Mouse (Mus musculus) forebrain, embryonic 14.5 days (tissue): ENCODE data around the gene Sytl2. TPM values are rescaled to one million over a fixed set of nuclear protein-coding genes. Genes with fewer than 3 reads are reported as not detected.

Experiments used
- ATAC-seq: fragments of 200-750 bp; cut with Nextera tagmentation; 2 replicates; pipeline ENCODE4 v1.8.0; 2017; ENCODE audit warnings: mild to moderate bottlenecking, moderate library complexity
- DNase-seq: peaks from one replicate; pipeline ENCODE4 v3.0.0-alpha.2; 2015; ENCODE audit warnings: low spot score
- H3K27ac ChIP-seq: fragments of 300-500 bp; sonication (generic); 2 replicates; pipeline ENCODE4 v1.5.1; 2014; ENCODE audit warnings: low read depth, mild to moderate bottlenecking, control low read depth, low read length, moderate library complexity
- H3K27me3 ChIP-seq: fragments of 300-500 bp; sonication (generic); replicated peaks from 2 replicates; pipeline ENCODE4 v1.6.1; 2014; ENCODE audit warnings: low read length, control low read depth, mixed read lengths; ENCODE audit not compliant: control insufficient read depth, insufficient read depth
- H3K36me3 ChIP-seq: fragments of 300-500 bp; sonication (generic); 2 replicates; pipeline ENCODE4 v1.6.1; 2014; ENCODE audit warnings: low read length, control low read depth; ENCODE audit not compliant: control insufficient read depth, insufficient read depth
- H3K4me1 ChIP-seq: fragments of 300-500 bp; sonication (generic); 2 replicates; pipeline ENCODE4 v1.6.1; 2014; ENCODE audit warnings: antibody characterized with exemption, low read length, control low read depth; ENCODE audit not compliant: control insufficient read depth, insufficient read depth
- H3K4me2 ChIP-seq: fragments of 300-500 bp; sonication (generic); 2 replicates; pipeline ENCODE4 v1.6.1; 2014; ENCODE audit warnings: mild to moderate bottlenecking, control low read depth, low read length
- H3K4me3 ChIP-seq: fragments of 300-500 bp; sonication (generic); 2 replicates; pipeline ENCODE4 v1.5.1; 2014; ENCODE audit warnings: low read depth, low read length, control low read depth
- H3K9ac ChIP-seq: fragments of 300-500 bp; sonication (generic); 2 replicates; pipeline ENCODE4 v1.6.1; 2014; ENCODE audit warnings: mild to moderate bottlenecking, low read length, control low read depth, moderate library complexity
- H3K9me3 ChIP-seq: fragments of 300-500 bp; sonication (generic); replicated peaks from 2 replicates; pipeline ENCODE4 v1.6.1; 2016; ENCODE audit warnings: low read length, control low read depth, mixed read lengths; ENCODE audit not compliant: control insufficient read depth
- WGBS: fragments of 180-500 bp; shearing (Covaris S2); extraction: QIAGEN DNeasy Blood & Tissue Kit; methylation state at CpG from one replicate; pipeline ENCODE4 v1.1.7; 2014; 5-methylcytosine and 5-hydroxymethylcytosine counted together
- polyA plus RNA-seq: library from polyadenylated mRNA; unstranded; fragments of >200 nt; fragmentation: Nextera tagmentation; extraction: Ambion mirVana; gene quantifications from 2 replicates; pipeline ENCODE4 v1.2.1, GENCODE M21; 2014

Gene Sytl2
- 1.2 and 1.5 TPM in 2 replicates for polyA plus RNA-seq

GRCm38 (mm10) chr7:90301942-90302646 is at the start of gene Sytl2:
TSS of gene Sytl2 (plus strand) at chr7:90302252.
- Histone ChIP-seq H3K36me3 (no peaks in the 10 kb centered on the region), H3K27me3 (peaks cover 14% of the 10 kb centered on the region; the same call in 1 of the 2 replicates), H3K27ac (no peak within 1 kb of the TSS), H3K9ac (peak within 1 kb of the TSS; percentile 61), H3K4me3 (peak within 1 kb of the TSS; percentile 55), H3K4me1 (0 out of 2 replicates have a peak, but pooled peaks cover 2% of the 10 kb centered on the region), H3K4me2 (peak within 1 kb of the TSS; percentile 95), H3K9me3 (no peaks in the 10 kb centered on the region)
- ATAC-seq (peak; percentile 87), DNase-seq (peak; percentile 57)
- 2% methylated on average over 43 of the region's 43 CpGs for whole genome bisulfite sequencing

DNA sequence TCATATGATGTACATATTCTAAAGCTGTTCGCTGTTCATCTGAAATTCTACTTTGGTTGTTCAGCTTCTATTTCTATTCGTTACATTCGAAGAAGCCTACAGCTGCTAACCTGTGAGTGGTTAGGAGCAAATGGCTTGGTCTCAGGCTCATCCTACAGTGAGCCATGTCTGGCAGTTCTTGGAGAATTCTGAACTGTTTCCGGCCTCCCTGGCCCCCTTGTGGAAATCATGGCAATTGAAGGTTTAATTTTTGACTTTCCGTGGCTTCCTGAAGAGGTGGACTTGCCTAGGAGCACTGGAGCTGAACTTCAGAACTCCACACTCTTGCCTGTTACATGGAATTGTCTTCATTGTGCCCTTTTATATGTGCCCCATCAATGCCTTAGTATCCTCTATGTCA is 49.1 kb upstream of the Sytl2 start:
- Histone ChIP-seq H3K9me3 (no peaks in the 10 kb centered on the region), H3K27me3 (no peaks in the 10 kb centered on the region), H3K27ac (no peak overlapping the region), H3K4me3 (no peak overlapping the region), H3K36me3 (no peaks in the 10 kb centered on the region), H3K4me2 (no peak overlapping the region), H3K4me1 (no peaks in the 10 kb centered on the region), H3K9ac (no peak overlapping the region)
- 76% methylated on average over 5 of the region's 5 CpGs for WGBS
- DNase-seq = no peak
- no peak for ATAC-seq

GRCm38 (mm10) chr7:90258701-90259100 is 43.4 kb upstream of the Sytl2 start:
- H3K4me1 ChIP-seq = peaks cover 3% of the 10 kb centered on the region
- DNase-seq (no peak), ATAC-seq (no peak)
- no peak overlapping the region for H3K27ac ChIP-seq
- no peak overlapping the region for H3K4me3 ChIP-seq
- H3K4me2 ChIP-seq = no peak overlapping the region
- H3K9ac ChIP-seq = no peak overlapping the region
- H3K27me3 ChIP-seq = no peaks in the 10 kb centered on the region
- 90% methylated on average over 2 of the region's 2 CpGs for WGBS
- no peaks in the 10 kb centered on the region for H3K36me3 ChIP-seq
- H3K9me3 ChIP-seq = no peaks in the 10 kb centered on the region

- 89% methylated on average over 2 of the region's 2 CpGs for whole genome bisulfite sequencing
- H3K4me3 ChIP-seq = no peak overlapping the region
- H3K9ac ChIP-seq = no peak overlapping the region
- DNase-seq (no peak), ATAC-seq (no peak)
- no peak overlapping the region for H3K27ac ChIP-seq
- H3K4me1 ChIP-seq = peaks cover 3% of the 10 kb centered on the region
- no peaks in the 10 kb centered on the region for H3K27me3 ChIP-seq
- no peak overlapping the region for H3K4me2 ChIP-seq
- H3K9me3 ChIP-seq = no peaks in the 10 kb centered on the region
- no peaks in the 10 kb centered on the region for H3K36me3 ChIP-seq
Observed at GRCm38 (mm10) chr7:90259899-90260298, 42.2 kb upstream of the Sytl2 start.

DNA sequence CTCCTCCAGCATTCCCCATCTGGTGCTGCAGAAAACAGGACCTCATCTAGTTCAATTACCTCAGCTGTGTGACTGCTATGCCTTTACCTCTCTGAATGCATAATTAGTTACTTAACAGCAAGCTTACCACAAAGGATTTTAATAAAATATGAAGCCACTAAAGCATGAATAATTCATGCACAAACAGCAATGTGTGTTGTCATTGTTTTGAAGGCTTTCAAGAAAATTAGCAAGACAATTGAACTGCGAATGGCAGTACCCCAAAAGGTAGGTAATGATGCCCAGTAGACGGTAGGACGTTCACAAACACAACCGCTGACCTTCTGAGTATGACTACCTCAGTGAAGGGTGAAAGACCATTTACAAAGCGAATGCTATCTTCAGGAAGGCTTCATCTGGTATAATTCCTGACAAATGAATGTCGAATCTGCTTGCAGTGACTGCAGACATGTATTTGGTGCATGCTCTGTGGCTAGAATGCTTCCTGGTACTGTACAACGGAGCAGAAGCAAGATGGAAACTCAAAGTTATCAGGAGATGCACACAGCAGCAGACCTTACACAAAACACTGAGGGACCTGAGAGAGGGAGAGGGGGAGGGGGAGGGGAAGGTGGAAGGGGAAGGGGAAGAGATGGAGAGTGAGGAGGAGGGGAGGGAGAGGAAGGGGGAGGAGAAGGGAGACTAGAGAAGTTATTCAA is 40.0 kb upstream of the Sytl2 start:
- Histone ChIP-seq H3K4me3 (no peak overlapping the region), H3K9me3 (no peaks in the 10 kb centered on the region), H3K27ac (peak overlapping the region; percentile 61), H3K9ac (no peak overlapping the region; the same call in 1 of the 2 replicates), H3K4me1 (peaks cover 3% of the 10 kb centered on the region), H3K4me2 (peak overlapping the region; percentile 14), H3K27me3 (no peaks in the 10 kb centered on the region), H3K36me3 (no peaks in the 10 kb centered on the region)
- peak; percentile 82 for DNase-seq
- ATAC-seq = peak; percentile 84
- WGBS = 13% methylated on average over 7 of the region's 7 CpGs

DNA sequence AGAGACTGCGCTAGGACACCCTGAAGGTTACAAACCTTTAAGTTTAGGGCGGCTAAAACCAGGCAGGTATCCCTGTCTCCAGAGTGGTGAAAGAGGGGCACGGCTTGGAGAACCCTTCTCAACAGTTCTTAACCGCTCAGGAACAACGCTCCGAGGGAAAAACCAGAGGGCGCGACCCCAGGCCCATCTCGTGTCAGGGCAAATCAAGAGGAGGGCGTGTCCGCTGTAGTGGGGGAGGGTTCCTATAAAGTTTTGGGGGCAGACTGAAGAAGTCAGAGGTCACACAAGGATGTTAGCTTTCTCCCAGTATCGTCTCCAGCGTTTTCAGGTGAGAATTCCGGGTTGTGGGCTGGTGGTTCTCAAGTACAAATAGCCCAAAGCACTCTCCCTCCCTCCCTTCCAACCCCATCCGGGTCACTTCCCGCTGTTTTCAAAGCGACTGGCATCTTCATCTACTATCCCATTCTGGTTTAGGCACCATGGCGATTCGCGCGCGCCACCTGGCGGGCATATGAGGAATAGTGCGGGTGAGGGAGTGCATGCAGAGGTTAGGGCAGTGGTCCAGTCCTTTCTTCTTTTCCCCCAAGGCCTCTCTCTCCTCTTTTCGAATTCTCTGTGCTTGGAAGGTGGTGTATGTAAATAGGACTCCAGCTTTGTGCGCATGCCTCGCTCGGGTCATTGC is 36.6 kb upstream of the Sytl2 start, which contains the start of gene Ccdc83:
Ccdc83 (minus strand) TSS at position 489 of the 682 bp plus-strand sequence.
- H3K4me1 ChIP-seq = peaks cover 3% of the 10 kb centered on the region

DNA sequence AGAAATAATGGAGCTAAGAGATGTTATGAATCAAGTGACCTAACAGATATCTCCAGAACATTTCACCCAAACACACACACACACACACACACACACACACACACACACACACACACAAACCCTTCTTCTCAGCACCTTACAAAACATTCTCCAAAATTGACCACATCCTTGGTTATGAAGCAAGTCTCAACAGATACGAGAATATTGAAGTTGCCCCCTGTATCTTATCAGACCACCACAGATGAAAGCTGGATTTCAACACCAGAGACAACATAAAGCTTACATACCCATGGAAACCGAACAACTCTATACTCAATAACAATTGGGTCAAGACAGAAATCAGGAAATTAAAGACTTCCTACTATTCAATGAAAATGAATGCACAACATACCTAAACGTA is 31.9 kb upstream of the Sytl2 start:
- Histone ChIP-seq H3K4me2 (no peak overlapping the region), H3K9ac (no peak overlapping the region), H3K4me1 (no peaks in the 10 kb centered on the region), H3K27me3 (no peaks in the 10 kb centered on the region), H3K9me3 (no peaks in the 10 kb centered on the region), H3K27ac (no peak overlapping the region), H3K36me3 (no peaks in the 10 kb centered on the region), H3K4me3 (no peak overlapping the region)
- WGBS = 87% methylated on average over 3 of the region's 3 CpGs
- DNase-seq = no peak
- no peak for ATAC-seq

More for the DNA sequence above, 36.6 kb upstream of the Sytl2 start, which contains the start of gene Ccdc83:
- Histone ChIP-seq H3K9me3 (no peaks in the 10 kb centered on the region), H3K4me3 (no peak within 1 kb of the TSS; the same call in 1 of the 2 replicates), H3K9ac (peak within 1 kb of the TSS; percentile 9; the same call in 1 of the 2 replicates), H3K36me3 (no peaks in the 10 kb centered on the region), H3K27me3 (no peaks in the 10 kb centered on the region), H3K27ac (no peak within 1 kb of the TSS), H3K4me2 (peak within 1 kb of the TSS; percentile 42)
- 7% methylated on average over 28 of the region's 28 CpGs for WGBS
- DNase-seq (peak; percentile 84), ATAC-seq (peak; percentile 80)

GRCm38 (mm10) chr7:90274561-90275100 is 27.4 kb upstream of the Sytl2 start:
- 55% methylated on average over 11 of the region's 11 CpGs for WGBS
- Histone ChIP-seq H3K4me3 (no peak overlapping the region), H3K4me1 (no peaks in the 10 kb centered on the region), H3K9me3 (no peaks in the 10 kb centered on the region), H3K9ac (no peak overlapping the region), H3K27me3 (no peaks in the 10 kb centered on the region), H3K36me3 (no peaks in the 10 kb centered on the region), H3K27ac (no peak overlapping the region), H3K4me2 (no peak overlapping the region)
- DNase-seq = no peak
- no peak for ATAC-seq
